Mouse (Mus musculus): ENCODE results near the gene Klk10.
A peak's percentile ranks its signal among the peaks of the same experiment; 100 is the strongest.

Gene Klk10

GRCm38 (mm10) chr7:43780746-43781145 lies at the start of gene Klk10:
Klk10 (plus strand) TSS chr7:43781035.
- DNase-seq (ENCODE audit: low read depth, low spot score) = no peak

GRCm38 (mm10) chr7:43747788-43748187 lies 33.0 kb upstream of the Klk10 start:
- peak; percentile 58 for DNase-seq (ENCODE audit: low read depth, low spot score)

GRCm38 (mm10) chr7:43752806-43753205 lies 28.0 kb upstream of the Klk10 start:
- no peak for DNase-seq (ENCODE audit: low read depth, low spot score)

- DNase-seq (ENCODE audit: low read depth, low spot score) = no peak
Measured at GRCm38 (mm10) chr7:43766484-43766883, 14.4 kb upstream of the Klk10 start.

GRCm38 (mm10) chr7:43768597-43768996 lies 12.2 kb upstream of the Klk10 start, which contains the start of gene Klk12:
Klk12 (plus strand) TSS chr7:43768897.
- DNase-seq (ENCODE audit: low read depth, low spot score) = no peak

GRCm38 (mm10) chr7:43769636-43770035 lies 11.2 kb upstream of the Klk10 start:
- no peak for DNase-seq (ENCODE audit: low read depth, low spot score)

- DNase-seq (ENCODE audit: low read depth, low spot score) = no peak
Measured at GRCm38 (mm10) chr7:43770701-43771100, 10.1 kb upstream of the Klk10 start.

- DNase-seq (ENCODE audit: low read depth, low spot score) = no peak
Measured at GRCm38 (mm10) chr7:43771916-43772315, 8.9 kb upstream of the Klk10 start.

- DNase-seq (ENCODE audit: low read depth, low spot score) = no peak
Measured at GRCm38 (mm10) chr7:43772901-43773300, 7.9 kb upstream of the Klk10 start.

GRCm38 (mm10) chr7:43774364-43774763 lies 6.5 kb upstream of the Klk10 start, which contains the start of gene Klk11:
Klk11 (plus strand) TSS chr7:43774604.
- no peak for DNase-seq (ENCODE audit: low read depth, low spot score)

- DNase-seq (ENCODE audit: low read depth, low spot score) = no peak
Measured at GRCm38 (mm10) chr7:43774802-43775201, 6.0 kb upstream of the Klk10 start.

GRCm38 (mm10) chr7:43775311-43776057 lies 5.4 kb upstream of the Klk10 start:
- DNase-seq (ENCODE audit: low read depth, low spot score) = no peak

GRCm38 (mm10) chr7:43776506-43776905 lies 4.3 kb upstream of the Klk10 start:
- DNase-seq (ENCODE audit: low read depth, low spot score) = no peak

- no peak for DNase-seq (ENCODE audit: low read depth, low spot score)
Measured at GRCm38 (mm10) chr7:43777423-43777822, 3.4 kb upstream of the Klk10 start.

- DNase-seq (ENCODE audit: low read depth, low spot score) = no peak
Measured at GRCm38 (mm10) chr7:43778176-43778970, 2.5 kb upstream of the Klk10 start.

GRCm38 (mm10) chr7:43780241-43780640 lies 594 bp upstream of the Klk10 start:
- DNase-seq (ENCODE audit: low read depth, low spot score) = no peak

GRCm38 (mm10) chr7:43781541-43781940 lies 706 bp downstream of the Klk10 start:
- DNase-seq (ENCODE audit: low read depth, low spot score) = no peak

GRCm38 (mm10) chr7:43782275-43783265 lies 1.7 kb downstream of the Klk10 start:
- DNase-seq (ENCODE audit: low read depth, low spot score) = no peak

GRCm38 (mm10) chr7:43785286-43785685 lies 4.5 kb downstream of the Klk10 start:
- no peak for DNase-seq (ENCODE audit: low read depth, low spot score)

- DNase-seq (ENCODE audit: low read depth, low spot score) = no peak
Measured at GRCm38 (mm10) chr7:43788096-43788495, 7.3 kb downstream of the Klk10 start.

- no peak for DNase-seq (ENCODE audit: low read depth, low spot score)
Measured at GRCm38 (mm10) chr7:43789295-43789694, 8.5 kb downstream of the Klk10 start.

- no peak for DNase-seq (ENCODE audit: low read depth, low spot score)
Measured at GRCm38 (mm10) chr7:43791591-43791990, 10.8 kb downstream of the Klk10 start, which contains the start of gene Klk9. Klk9 (plus strand) TSS chr7:43791891.

All from telencephalon, adult 2 months (tissue).